Mouse (Mus musculus) neural tube, embryonic 14.5 days (tissue): ENCODE measurements at regions not wholly inside any gene's neighbourhood (a gene's known extent, or its start where the extent isn't known, plus 50 kb on each side); places are given as distances from the start of the nearest gene placed in this dataset.

Experiments used
- ATAC-seq: fragments of 200-750 bp; cut with Nextera tagmentation; 2 replicates; pipeline ENCODE4 v1.8.0; 2017; ENCODE audit warnings: low read depth, mild to moderate bottlenecking, moderate TSS enrichment, moderate library complexity
- H3K27ac ChIP-seq: fragments of 300-500 bp; sonication (generic); 2 replicates; pipeline ENCODE4 v1.5.1; 2014; ENCODE audit warnings: low read depth, mild to moderate bottlenecking, control low read depth, low read length, moderate library complexity, mixed read lengths
- H3K27me3 ChIP-seq: fragments of 300-500 bp; sonication (generic); 2 replicates; pipeline ENCODE4 v1.6.1; 2014; ENCODE audit warnings: low read length; ENCODE audit not compliant: control insufficient read depth, insufficient read depth
- H3K36me3 ChIP-seq: fragments of 300-500 bp; sonication (generic); 2 replicates; pipeline ENCODE4 v1.6.1; 2014; ENCODE audit warnings: low read length, mixed read lengths; ENCODE audit not compliant: control insufficient read depth, insufficient read depth
- H3K4me1 ChIP-seq: fragments of 300-500 bp; sonication (generic); 2 replicates; pipeline ENCODE4 v1.6.1; 2014; ENCODE audit warnings: low read length; ENCODE audit not compliant: control insufficient read depth, insufficient read depth
- H3K4me2 ChIP-seq: fragments of 300-500 bp; sonication (generic); 2 replicates; pipeline ENCODE4 v1.6.1; 2014; ENCODE audit warnings: mild to moderate bottlenecking, low read depth, low read length, control low read depth
- H3K4me3 ChIP-seq: fragments of 300-500 bp; sonication (generic); 2 replicates; pipeline ENCODE4 v1.5.1; 2014; ENCODE audit warnings: low read depth, low read length, control low read depth, mixed read lengths
- H3K9ac ChIP-seq: fragments of 300-500 bp; sonication (generic); replicated peaks from 2 replicates; pipeline ENCODE4 v1.6.1; 2014; ENCODE audit warnings: low read depth, mild to moderate bottlenecking, control low read depth, low read length, mixed read lengths
- H3K9me3 ChIP-seq: fragments of 300-500 bp; sonication (generic); 2 replicates; pipeline ENCODE4 v1.6.1; 2016; ENCODE audit warnings: low read length; ENCODE audit not compliant: control insufficient read depth
- WGBS: fragments of 180-500 bp; shearing (Covaris S2); extraction: QIAGEN DNeasy Blood & Tissue Kit; methylation state at CpG from one replicate; pipeline ENCODE4 v1.1.7; 2014; 5-methylcytosine and 5-hydroxymethylcytosine counted together

- Histone ChIP-seq H3K4me3 (no peak overlapping the region), H3K4me1 (no peaks in the 10 kb centered on the region), H3K9me3 (no peaks in the 10 kb centered on the region), H3K27ac (no peak overlapping the region), H3K27me3 (no peaks in the 10 kb centered on the region), H3K36me3 (no peaks in the 10 kb centered on the region), H3K4me2 (no peak overlapping the region), H3K9ac (no peak overlapping the region)
- 91% methylated on average over 5 of the region's 5 CpGs for WGBS
- no peak for ATAC-seq
These were observed 330.6 kb downstream of the Gm11361 start for GRCm38 (mm10) chr13:28587977-28588376.

- ATAC-seq: no peak
- H3K27ac ChIP-seq: no peak overlapping the region
- WGBS: 51% methylated on average over 7 of the region's 7 CpGs
- H3K4me1 ChIP-seq: no peaks in the 10 kb centered on the region
- H3K4me3 ChIP-seq: no peak overlapping the region
- H3K27me3 ChIP-seq: no peaks in the 10 kb centered on the region
- no peak overlapping the region for H3K4me2 ChIP-seq
- H3K9ac ChIP-seq: no peak overlapping the region
- no peaks in the 10 kb centered on the region for H3K9me3 ChIP-seq
- no peaks in the 10 kb centered on the region for H3K36me3 ChIP-seq
These were observed 329.4 kb downstream of the Gm11361 start for GRCm38 (mm10) chr13:28586693-28587092.

- Histone ChIP-seq H3K9ac (no peak overlapping the region), H3K9me3 (no peaks in the 10 kb centered on the region), H3K27me3 (no peaks in the 10 kb centered on the region), H3K4me2 (no peak overlapping the region), H3K4me1 (no peaks in the 10 kb centered on the region), H3K4me3 (no peak overlapping the region), H3K36me3 (no peaks in the 10 kb centered on the region), H3K27ac (no peak overlapping the region)
- no peak for ATAC-seq
- WGBS: 80% methylated on average over 2 of the region's 2 CpGs
These were observed 328.8 kb downstream of the Gm11361 start for GRCm38 (mm10) chr13:28586140-28586539.

- WGBS: 82% methylated on average over 5 of the region's 5 CpGs
- Histone ChIP-seq H3K4me2 (no peak overlapping the region), H3K4me1 (no peaks in the 10 kb centered on the region), H3K36me3 (no peaks in the 10 kb centered on the region), H3K27me3 (no peaks in the 10 kb centered on the region), H3K9me3 (no peaks in the 10 kb centered on the region), H3K27ac (no peak overlapping the region), H3K9ac (no peak overlapping the region), H3K4me3 (no peak overlapping the region)
- no peak for ATAC-seq
These were observed 326.3 kb downstream of the Gm11361 start for GRCm38 (mm10) chr13:28583617-28584016.

- Histone ChIP-seq H3K4me3 (no peak overlapping the region), H3K9ac (no peak overlapping the region), H3K9me3 (no peaks in the 10 kb centered on the region), H3K4me2 (no peak overlapping the region), H3K36me3 (no peaks in the 10 kb centered on the region), H3K27me3 (no peaks in the 10 kb centered on the region), H3K4me1 (no peaks in the 10 kb centered on the region), H3K27ac (no peak overlapping the region)
- 62% methylated on average over 9 of the region's 9 CpGs for WGBS
- ATAC-seq: no peak
These were observed 318.0 kb downstream of the Gm11361 start for GRCm38 (mm10) chr13:28575202-28575851.

- H3K27me3 ChIP-seq: no peaks in the 10 kb centered on the region
- H3K4me3 ChIP-seq: no peak overlapping the region
- no peak overlapping the region for H3K4me2 ChIP-seq
- H3K9me3 ChIP-seq: no peaks in the 10 kb centered on the region
- ATAC-seq: no peak
- H3K27ac ChIP-seq: no peak overlapping the region
- no peak overlapping the region for H3K9ac ChIP-seq
- WGBS: 97% methylated on average over 1 of the region's 1 CpGs
- no peaks in the 10 kb centered on the region for H3K36me3 ChIP-seq
- H3K4me1 ChIP-seq: no peaks in the 10 kb centered on the region
These were observed 316.0 kb downstream of the Gm11361 start for GRCm38 (mm10) chr13:28573364-28573763.

- H3K4me2 ChIP-seq: no peak overlapping the region
- H3K4me3 ChIP-seq: no peak overlapping the region
- ATAC-seq: no peak
- no peaks in the 10 kb centered on the region for H3K4me1 ChIP-seq
- no peaks in the 10 kb centered on the region for H3K9me3 ChIP-seq
- H3K9ac ChIP-seq: no peak overlapping the region
- no peaks in the 10 kb centered on the region for H3K36me3 ChIP-seq
- H3K27me3 ChIP-seq: no peaks in the 10 kb centered on the region
- H3K27ac ChIP-seq: no peak overlapping the region
- 97% methylated on average over 1 of the region's 1 CpGs for whole genome bisulfite sequencing
These were observed 315.1 kb downstream of the Gm11361 start for GRCm38 (mm10) chr13:28572448-28572847.

GRCm38 (mm10) chr13:28571716-28572115 is 314.4 kb downstream of the Gm11361 start:
- Histone ChIP-seq H3K9ac (no peak overlapping the region), H3K27ac (no peak overlapping the region), H3K4me2 (no peak overlapping the region), H3K9me3 (no peaks in the 10 kb centered on the region), H3K4me3 (no peak overlapping the region), H3K4me1 (no peaks in the 10 kb centered on the region), H3K27me3 (no peaks in the 10 kb centered on the region), H3K36me3 (no peaks in the 10 kb centered on the region)
- ATAC-seq: no peak
- 89% methylated on average over 5 of the region's 5 CpGs for WGBS

GRCm38 (mm10) chr13:28563585-28563984 is 306.3 kb downstream of the Gm11361 start:
- WGBS: 97% methylated on average over 2 of the region's 2 CpGs
- H3K9ac ChIP-seq: no peak overlapping the region

More at GRCm38 (mm10) chr13:28563585-28563984, 306.3 kb downstream of the Gm11361 start:
- no peaks in the 10 kb centered on the region for H3K36me3 ChIP-seq
- no peak for ATAC-seq
- no peaks in the 10 kb centered on the region for H3K9me3 ChIP-seq
- H3K4me3 ChIP-seq: no peak overlapping the region
- no peaks in the 10 kb centered on the region for H3K4me1 ChIP-seq
- H3K27me3 ChIP-seq: no peaks in the 10 kb centered on the region
- no peak overlapping the region for H3K4me2 ChIP-seq
- no peak overlapping the region for H3K27ac ChIP-seq
